Mouse (Mus musculus): ENCODE data around the gene Ppp2r3a. TPM values are rescaled to one million over a fixed set of nuclear protein-coding genes. Genes with fewer than 3 reads are reported as not detected.

The Ppp2r3a gene
- polyA plus RNA-seq (2016; fragmentation: Nextera tagmentation; extraction: Ambion mirVana): 13.8 and 15.8 TPM in 2 replicates

DNA sequence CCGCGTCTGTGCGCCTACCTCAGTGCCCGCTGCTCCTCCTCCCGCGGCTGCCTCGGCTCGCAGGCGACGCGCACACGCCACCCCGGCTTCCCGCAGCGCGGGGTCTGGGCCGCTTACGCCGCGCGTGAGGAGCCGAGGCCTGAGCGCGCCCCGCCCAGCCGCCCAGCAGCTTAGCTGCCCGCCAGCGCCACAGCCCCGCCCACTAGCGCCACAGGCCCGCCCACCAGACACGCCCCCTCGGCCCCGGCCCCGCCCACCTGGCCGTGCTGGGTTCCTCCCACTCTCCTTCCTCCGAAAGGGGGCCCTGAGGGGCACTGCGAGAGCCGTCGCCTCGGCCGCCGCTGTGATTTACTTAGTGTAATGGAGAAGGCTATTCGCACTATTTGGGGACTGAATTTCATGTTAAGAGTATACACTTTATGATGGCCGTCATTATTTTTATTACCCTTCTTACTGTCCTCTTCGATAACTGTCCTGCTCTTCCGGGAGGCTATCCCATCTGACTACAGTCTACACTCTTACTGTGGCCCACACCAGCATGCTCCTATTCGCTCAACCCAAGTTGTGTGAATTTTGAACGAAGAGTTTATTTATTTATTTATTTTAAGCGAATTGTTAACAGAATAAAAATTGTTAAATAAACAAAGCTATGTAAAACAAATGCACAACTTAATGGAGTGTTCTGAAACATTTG lies at the start of gene Ppp2r3a:
Gene Ppp2r3a, minus strand, starts transcription at position 152 of the 694 bp plus-strand sequence.
- peak within 1 kb of the TSS; percentile 89 for H3K9ac ChIP-seq (replicated peaks)
- ATAC-seq (ENCODE audit: insufficient number of reproducible peaks, insufficient read depth, low FRiP score, low TSS enrichment, low read depth): peak; percentile 94
- H3K36me3 ChIP-seq: no peaks in the 10 kb centered on the region
- peak within 1 kb of the TSS; percentile 66 for H3K4me2 ChIP-seq
- H3K27me3 ChIP-seq: no peaks in the 10 kb centered on the region
- H3K27ac ChIP-seq: peak within 1 kb of the TSS; percentile 99
- no peaks in the 10 kb centered on the region for H3K9me3 ChIP-seq
- WGBS: 2% methylated on average over 45 of the region's 50 CpGs
- peaks cover 11% of the 10 kb centered on the region; the same call in 1 of the 2 replicates for H3K4me1 ChIP-seq (replicated peaks)
- H3K4me3 ChIP-seq (replicated peaks): peak within 1 kb of the TSS; percentile 73

- Histone ChIP-seq H3K4me2 (no peak overlapping the region), H3K27me3 (no peaks in the 10 kb centered on the region), H3K27ac (no peak overlapping the region), H3K9ac (replicated peaks) (no peak overlapping the region), H3K4me1 (replicated peaks) (no peaks in the 10 kb centered on the region), H3K36me3 (no peaks in the 10 kb centered on the region), H3K4me3 (replicated peaks) (no peak overlapping the region), H3K9me3 (no peaks in the 10 kb centered on the region)
- no peak for ATAC-seq (ENCODE audit: insufficient number of reproducible peaks, insufficient read depth, low FRiP score, low TSS enrichment, low read depth)
- 84% methylated on average over 4 of the region's 4 CpGs for WGBS
These were observed 48.9 kb upstream of the Ppp2r3a start for GRCm38 (mm10) chr9:101300441-101300935.

DNA sequence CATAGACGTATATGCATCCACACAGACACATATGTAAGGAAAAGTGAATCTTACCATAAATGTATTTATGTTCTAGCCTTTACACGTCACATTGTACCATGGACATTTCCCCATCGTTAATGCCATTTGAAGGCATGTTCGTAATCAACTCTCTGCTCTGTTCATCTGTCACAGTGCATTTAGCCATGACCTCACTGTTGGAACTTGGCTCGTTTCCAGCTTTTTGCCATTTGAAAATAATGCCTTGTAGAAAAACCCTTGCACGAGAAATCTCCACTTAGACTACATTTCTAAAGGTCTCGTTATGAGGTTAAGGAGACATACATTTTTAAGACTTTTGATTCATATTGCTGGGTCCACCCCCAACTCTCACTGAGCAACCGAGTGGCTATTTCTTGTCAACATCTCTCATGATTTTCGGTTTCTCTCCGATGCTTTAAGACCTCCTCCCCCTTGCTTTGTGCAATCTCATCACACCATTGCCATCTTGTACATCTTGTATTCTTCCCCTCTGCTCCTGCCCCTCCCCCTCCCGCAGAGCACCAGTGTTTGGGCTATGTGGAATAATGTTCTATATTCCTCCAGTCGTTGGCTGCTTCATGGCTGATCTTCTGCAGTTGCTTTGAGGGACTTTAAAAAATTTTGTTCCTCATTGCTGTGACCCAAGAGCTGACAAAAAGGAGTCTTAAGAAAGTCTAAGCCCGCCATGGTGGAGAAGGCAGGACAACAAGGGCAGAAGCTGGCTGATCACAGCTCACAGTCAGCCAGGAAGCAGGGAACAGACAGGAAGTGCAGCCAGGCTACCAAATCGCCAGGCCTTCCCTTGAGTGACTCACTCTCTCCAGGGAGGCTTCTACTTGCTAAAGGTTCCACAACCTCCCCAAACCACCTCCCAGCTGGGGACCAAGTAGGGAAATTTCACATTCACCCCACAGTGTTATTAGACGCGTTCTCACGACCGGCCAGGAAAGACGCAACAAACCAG lies 40.4 kb upstream of the Ppp2r3a start:
- ATAC-seq (ENCODE audit: insufficient number of reproducible peaks, insufficient read depth, low FRiP score, low TSS enrichment, low read depth): no peak
- H3K27me3 ChIP-seq: no peaks in the 10 kb centered on the region
- no peaks in the 10 kb centered on the region for H3K9me3 ChIP-seq
- no peak overlapping the region for H3K4me3 ChIP-seq (replicated peaks)
- no peak overlapping the region for H3K27ac ChIP-seq
- H3K4me2 ChIP-seq: no peak overlapping the region
- no peak overlapping the region for H3K9ac ChIP-seq (replicated peaks)
- H3K4me1 ChIP-seq (replicated peaks): no peaks in the 10 kb centered on the region; the same call in 1 of the 2 replicates
- 81% methylated on average over 19 of the region's 19 CpGs for whole genome bisulfite sequencing
- no peaks in the 10 kb centered on the region for H3K36me3 ChIP-seq

GRCm38 (mm10) chr9:101290876-101291275 lies 39.3 kb upstream of the Ppp2r3a start:
- Histone ChIP-seq H3K9ac (replicated peaks) (no peak overlapping the region), H3K27ac (no peak overlapping the region), H3K4me1 (replicated peaks) (no peaks in the 10 kb centered on the region; the same call in 1 of the 2 replicates), H3K4me3 (replicated peaks) (no peak overlapping the region), H3K27me3 (no peaks in the 10 kb centered on the region), H3K9me3 (no peaks in the 10 kb centered on the region), H3K36me3 (no peaks in the 10 kb centered on the region), H3K4me2 (no peak overlapping the region)
- WGBS: 68% methylated on average over 1 of the region's 1 CpGs
- no peak for ATAC-seq (ENCODE audit: insufficient number of reproducible peaks, insufficient read depth, low FRiP score, low TSS enrichment, low read depth)

DNA sequence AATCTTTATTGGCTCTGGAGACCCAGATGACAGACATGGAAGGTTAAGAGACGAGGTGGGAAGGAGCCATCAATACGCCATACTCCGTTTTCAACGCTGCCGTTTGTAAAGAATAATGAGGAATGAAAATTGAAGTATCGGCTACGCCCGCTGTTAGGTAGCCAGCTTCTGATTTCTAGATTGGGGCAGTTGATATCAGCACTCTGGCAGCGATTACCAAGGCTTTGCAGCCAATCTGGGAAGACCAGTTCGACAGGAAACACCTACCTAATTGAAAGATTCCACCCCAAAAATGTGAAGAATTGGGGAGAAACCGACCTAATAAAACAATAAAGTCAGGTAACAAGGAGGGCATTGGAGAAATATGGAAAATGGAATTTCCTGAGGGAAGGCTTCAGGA lies 38.2 kb upstream of the Ppp2r3a start:
- no peak for ATAC-seq (ENCODE audit: insufficient number of reproducible peaks, insufficient read depth, low FRiP score, low TSS enrichment, low read depth)
- Histone ChIP-seq H3K27me3 (no peaks in the 10 kb centered on the region), H3K9ac (replicated peaks) (no peak overlapping the region), H3K9me3 (no peaks in the 10 kb centered on the region), H3K27ac (no peak overlapping the region), H3K36me3 (no peaks in the 10 kb centered on the region), H3K4me2 (no peak overlapping the region), H3K4me1 (replicated peaks) (no peaks in the 10 kb centered on the region; the same call in 1 of the 2 replicates), H3K4me3 (replicated peaks) (no peak overlapping the region)
- WGBS: 78% methylated on average over 11 of the region's 11 CpGs

DNA sequence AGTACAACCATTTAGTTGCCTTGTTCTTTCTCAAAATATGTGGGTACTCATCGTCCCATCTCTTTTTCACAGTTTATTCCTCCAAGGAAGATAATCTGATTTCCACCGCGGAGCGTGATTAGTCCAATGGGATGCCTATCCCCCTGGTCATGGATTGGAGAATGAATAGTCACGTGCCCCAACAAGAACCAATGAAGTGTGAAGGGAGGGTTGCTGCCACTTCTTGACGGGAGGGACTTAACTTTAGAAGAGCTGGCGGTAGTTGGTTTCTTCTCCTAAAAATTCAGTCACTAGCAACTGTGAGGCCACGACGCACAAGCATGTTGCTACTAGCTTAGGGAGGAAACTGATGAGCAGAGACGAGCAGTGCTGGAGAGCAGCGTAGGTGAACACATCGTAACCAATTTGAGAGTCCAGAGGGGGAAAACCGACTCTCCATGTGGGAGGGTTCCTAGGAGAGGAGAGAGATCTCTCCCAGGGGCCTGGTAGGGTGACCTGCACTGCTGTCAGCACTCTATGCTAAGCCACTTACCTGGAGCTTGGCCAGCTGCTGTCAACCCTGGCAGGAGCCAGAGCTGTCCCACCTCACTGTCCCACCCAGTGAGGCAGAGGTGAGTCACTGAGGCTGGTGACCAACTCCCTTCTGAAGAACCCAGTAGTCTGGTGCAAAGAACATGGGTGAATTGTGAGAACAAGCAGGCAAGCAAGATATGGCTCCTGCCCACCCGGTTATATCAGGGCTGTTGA lies 37.5 kb upstream of the Ppp2r3a start:
- Histone ChIP-seq H3K4me3 (replicated peaks) (no peak overlapping the region), H3K9ac (replicated peaks) (no peak overlapping the region), H3K4me2 (no peak overlapping the region), H3K4me1 (replicated peaks) (no peaks in the 10 kb centered on the region; the same call in 1 of the 2 replicates), H3K27me3 (no peaks in the 10 kb centered on the region), H3K27ac (no peak overlapping the region), H3K9me3 (no peaks in the 10 kb centered on the region), H3K36me3 (no peaks in the 10 kb centered on the region)
- 90% methylated on average over 14 of the region's 14 CpGs for WGBS
- ATAC-seq (ENCODE audit: insufficient number of reproducible peaks, insufficient read depth, low FRiP score, low TSS enrichment, low read depth): no peak

DNA sequence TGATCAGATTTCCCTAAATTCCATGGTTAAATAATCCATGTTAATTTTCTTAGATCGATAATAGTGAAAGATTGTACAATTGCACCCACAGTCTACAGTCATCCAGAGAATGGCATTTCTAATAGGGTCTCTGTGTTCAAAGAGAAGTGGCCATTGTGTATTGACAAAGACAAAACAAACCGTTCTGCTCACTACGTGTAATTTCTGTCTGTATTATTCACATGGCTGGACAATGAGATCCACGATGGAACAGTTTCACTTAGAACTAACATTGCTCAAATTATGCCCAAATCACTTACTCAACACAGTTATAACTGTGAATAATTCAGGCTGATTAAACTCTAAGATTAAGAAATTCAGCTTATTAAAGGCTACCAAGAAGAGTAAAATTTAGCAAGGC lies 35.2 kb upstream of the Ppp2r3a start:
- 89% methylated on average over 4 of the region's 4 CpGs for WGBS
- Histone ChIP-seq H3K27ac (no peak overlapping the region), H3K36me3 (no peaks in the 10 kb centered on the region), H3K4me1 (replicated peaks) (no peaks in the 10 kb centered on the region; the same call in 1 of the 2 replicates), H3K27me3 (no peaks in the 10 kb centered on the region), H3K4me2 (no peak overlapping the region), H3K4me3 (replicated peaks) (no peak overlapping the region), H3K9ac (replicated peaks) (no peak overlapping the region), H3K9me3 (no peaks in the 10 kb centered on the region)
- no peak for ATAC-seq (ENCODE audit: insufficient number of reproducible peaks, insufficient read depth, low FRiP score, low TSS enrichment, low read depth)

DNA sequence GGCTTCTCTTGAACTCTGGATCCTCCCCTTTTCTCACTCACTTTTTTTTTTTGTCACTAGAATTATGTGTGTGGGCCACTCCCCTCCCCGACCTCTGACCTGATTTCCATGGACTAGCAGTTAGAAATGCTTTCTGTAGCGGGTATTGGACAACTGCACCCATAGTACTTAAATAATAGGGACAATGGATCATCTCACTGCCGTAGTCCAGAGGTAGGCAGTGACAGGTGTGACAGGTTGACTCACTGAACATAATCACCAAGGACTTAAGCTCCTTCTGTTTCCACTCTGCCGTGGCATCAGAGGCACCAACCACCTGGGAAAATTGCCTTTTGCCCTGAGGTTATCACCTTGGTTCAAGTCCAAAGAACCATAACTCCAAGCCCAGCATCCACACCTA lies 32.5 kb upstream of the Ppp2r3a start:
- 61% methylated on average over 4 of the region's 4 CpGs for WGBS
- H3K4me3 ChIP-seq (replicated peaks): no peak overlapping the region
- no peak for ATAC-seq (ENCODE audit: insufficient number of reproducible peaks, insufficient read depth, low FRiP score, low TSS enrichment, low read depth)
- H3K36me3 ChIP-seq: no peaks in the 10 kb centered on the region
- H3K4me1 ChIP-seq (replicated peaks): no peaks in the 10 kb centered on the region
- H3K4me2 ChIP-seq: no peak overlapping the region
- no peaks in the 10 kb centered on the region for H3K27me3 ChIP-seq
- no peak overlapping the region for H3K9ac ChIP-seq (replicated peaks)
- no peak overlapping the region for H3K27ac ChIP-seq
- H3K9me3 ChIP-seq: no peaks in the 10 kb centered on the region

DNA sequence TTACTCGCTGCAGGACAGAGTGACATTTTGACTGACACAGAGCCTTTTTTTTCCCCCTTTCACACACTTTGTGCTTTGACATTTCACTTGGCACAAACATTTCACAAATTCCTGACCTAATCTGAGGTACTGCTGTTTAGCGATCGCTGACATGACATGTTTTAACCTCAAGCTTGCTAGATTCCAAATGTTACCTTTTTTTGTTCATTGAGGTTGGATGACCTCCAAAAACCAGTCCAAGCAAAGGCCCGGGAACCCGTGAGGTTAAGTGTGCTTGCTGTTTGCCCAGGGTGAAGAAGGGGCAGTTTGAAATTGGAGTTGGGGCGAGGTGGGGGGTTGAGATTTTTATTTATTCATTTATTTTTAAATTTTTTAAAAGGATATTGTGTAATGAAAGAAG lies 31.1 kb upstream of the Ppp2r3a start:
- no peaks in the 10 kb centered on the region for H3K36me3 ChIP-seq
- ATAC-seq (ENCODE audit: insufficient number of reproducible peaks, insufficient read depth, low FRiP score, low TSS enrichment, low read depth): no peak
- no peak overlapping the region for H3K4me3 ChIP-seq (replicated peaks)
- no peak overlapping the region for H3K9ac ChIP-seq (replicated peaks)
- H3K4me2 ChIP-seq: no peak overlapping the region
- H3K4me1 ChIP-seq (replicated peaks): no peaks in the 10 kb centered on the region
- H3K27me3 ChIP-seq: no peaks in the 10 kb centered on the region
- no peaks in the 10 kb centered on the region for H3K9me3 ChIP-seq
- H3K27ac ChIP-seq: no peak overlapping the region
- 82% methylated on average over 6 of the region's 6 CpGs for WGBS

GRCm38 (mm10) chr9:101281906-101282305 lies 30.3 kb upstream of the Ppp2r3a start:
- Histone ChIP-seq H3K27ac (no peak overlapping the region), H3K27me3 (no peaks in the 10 kb centered on the region), H3K4me3 (replicated peaks) (no peak overlapping the region), H3K36me3 (no peaks in the 10 kb centered on the region), H3K9me3 (no peaks in the 10 kb centered on the region), H3K4me1 (replicated peaks) (no peaks in the 10 kb centered on the region), H3K4me2 (no peak overlapping the region), H3K9ac (replicated peaks) (no peak overlapping the region)
- ATAC-seq (ENCODE audit: insufficient number of reproducible peaks, insufficient read depth, low FRiP score, low TSS enrichment, low read depth): no peak
- WGBS: 80% methylated on average over 4 of the region's 4 CpGs

GRCm38 (mm10) chr9:101281326-101281725 lies 29.7 kb upstream of the Ppp2r3a start:
- no peaks in the 10 kb centered on the region for H3K4me1 ChIP-seq (replicated peaks)
- no peak overlapping the region for H3K9ac ChIP-seq (replicated peaks)
- no peak overlapping the region for H3K4me2 ChIP-seq
- H3K27me3 ChIP-seq: no peaks in the 10 kb centered on the region
- WGBS: 92% methylated on average over 11 of the region's 11 CpGs
- H3K36me3 ChIP-seq: no peaks in the 10 kb centered on the region
- H3K27ac ChIP-seq: no peak overlapping the region
- H3K9me3 ChIP-seq: no peaks in the 10 kb centered on the region
- H3K4me3 ChIP-seq (replicated peaks): no peak overlapping the region
- ATAC-seq (ENCODE audit: insufficient number of reproducible peaks, insufficient read depth, low FRiP score, low TSS enrichment, low read depth): no peak
